Mouse (Mus musculus) liver, embryonic 12.5 days (tissue): ENCODE data around the gene Gm10031. TPM values are rescaled to one million over a fixed set of nuclear protein-coding genes. Genes with fewer than 3 reads are reported as not detected.
"Not testable (repeated sequence)": the region's sequence is repeated elsewhere in the genome, so short reads cannot be mapped to it uniquely, and the experiment has no call there.

Experiments used
- ATAC-seq: fragments of 200-750 bp; cut with Nextera tagmentation; 2 replicates; pipeline ENCODE4 v1.8.0; 2017; ENCODE audit warnings: moderate number of reproducible peaks, mild to moderate bottlenecking, moderate library complexity
- H3K27ac ChIP-seq: fragments of 300-500 bp; sonication (generic); 2 replicates; pipeline ENCODE4 v1.5.1; 2016; ENCODE audit warnings: mild to moderate bottlenecking
- H3K27me3 ChIP-seq: fragments of 300-500 bp; sonication (generic); replicated peaks from 2 replicates; pipeline ENCODE4 v1.6.1; 2016; ENCODE audit warnings: mild to moderate bottlenecking, moderate library complexity
- H3K36me3 ChIP-seq: fragments of 300-500 bp; sonication (generic); 2 replicates; pipeline ENCODE4 v1.6.1; 2016; ENCODE audit warnings: mild to moderate bottlenecking, moderate library complexity
- H3K4me1 ChIP-seq: fragments of 300-500 bp; sonication (generic); 2 replicates; pipeline ENCODE4 v1.6.1; 2016
- H3K4me2 ChIP-seq: fragments of 300-500 bp; sonication (generic); 2 replicates; pipeline ENCODE4 v1.6.1; 2016; ENCODE audit warnings: mild to moderate bottlenecking, moderate library complexity
- H3K4me3 ChIP-seq: fragments of 300-500 bp; sonication (generic); 2 replicates; pipeline ENCODE4 v1.5.1; 2016; ENCODE audit warnings: mild to moderate bottlenecking, moderate library complexity
- H3K9ac ChIP-seq: fragments of 300-500 bp; sonication (generic); 2 replicates; pipeline ENCODE4 v1.6.1; 2016; ENCODE audit warnings: mild to moderate bottlenecking, moderate library complexity
- H3K9me3 ChIP-seq: fragments of 300-500 bp; sonication (generic); replicated peaks from 2 replicates; pipeline ENCODE4 v1.6.1; 2016; ENCODE audit warnings: mild to moderate bottlenecking, moderate library complexity
- WGBS: fragments of 180-500 bp; shearing (Covaris S2); methylation state at CpG from one replicate; pipeline ENCODE4 v1.1.7; 2016; ENCODE audit not compliant: insufficient replicate concordance; 5-methylcytosine and 5-hydroxymethylcytosine counted together
- polyA plus RNA-seq: library from polyadenylated mRNA; unstranded; fragments of >200 nt; fragmentation: Nextera tagmentation; extraction: Ambion mirVana; gene quantifications from 2 replicates; pipeline ENCODE4 v1.2.1, GENCODE M21; 2016

Gene Gm10031
- polyA plus RNA-seq, result 0.18 and 0.29 TPM in 2 replicates

DNA sequence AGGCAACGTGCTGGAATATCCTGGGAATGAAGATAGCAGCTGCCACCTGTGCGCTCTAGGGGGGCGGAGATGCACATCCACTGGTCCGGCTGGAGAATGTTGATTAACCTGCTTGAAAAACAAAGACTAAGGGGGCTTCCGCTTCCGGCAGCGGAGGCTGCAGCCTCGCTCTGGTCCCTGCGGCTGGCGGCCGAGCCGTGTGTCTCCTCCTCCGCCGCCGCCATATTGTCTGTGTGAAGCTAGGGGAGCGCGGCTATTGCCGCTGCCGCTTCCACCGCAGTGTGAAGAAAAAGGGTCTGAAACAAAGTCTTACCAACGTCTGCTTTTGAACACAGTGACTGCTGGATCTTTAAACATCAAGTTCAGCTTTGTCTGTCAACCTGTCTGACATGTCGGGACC is at the start of gene Gm10031:
Gene Gm10031, plus strand, starts transcription at position 171 of the 400 bp plus-strand sequence.
- not testable (repeated sequence) for H3K4me3 ChIP-seq, H3K9ac ChIP-seq, H3K4me2 ChIP-seq, H3K27me3 ChIP-seq, H3K27ac ChIP-seq, H3K9me3 ChIP-seq, H3K4me1 ChIP-seq, H3K36me3 ChIP-seq
- 87% methylated on average over 20 of the region's 22 CpGs for WGBS
- ATAC-seq, result peak; percentile 80

DNA sequence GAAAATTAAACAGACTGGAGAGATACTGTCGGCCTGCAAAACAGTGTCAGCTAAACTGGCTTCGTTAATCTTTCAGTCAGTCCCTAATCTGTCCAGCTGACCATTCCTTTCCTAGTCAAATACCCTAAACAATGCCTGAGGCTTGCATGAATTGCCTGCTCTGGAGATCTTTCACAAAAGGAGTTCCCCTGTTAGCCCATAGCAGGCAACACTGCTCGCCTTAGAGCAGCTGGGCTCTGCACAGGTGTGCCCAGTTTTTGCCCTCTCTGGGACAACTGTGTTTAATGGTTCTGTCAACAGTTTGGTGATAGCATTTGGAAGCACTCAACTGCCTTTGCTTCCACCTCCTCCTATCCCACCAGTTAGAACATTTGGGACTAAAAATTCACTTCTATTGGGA is 49.0 kb upstream of the Gm10031 start:
- no peak overlapping the region for H3K4me2 ChIP-seq
- WGBS, result 70% methylated on average over 3 of the region's 3 CpGs
- H3K27me3 ChIP-seq, result peaks cover 19% of the 10 kb centered on the region
- ATAC-seq, result no peak
- peaks cover 43% of the 10 kb centered on the region for H3K4me1 ChIP-seq
- H3K4me3 ChIP-seq, result no peak overlapping the region
- no peak overlapping the region for H3K27ac ChIP-seq
- no peaks in the 10 kb centered on the region; the same call in 1 of the 2 replicates for H3K36me3 ChIP-seq
- H3K9ac ChIP-seq, result no peak overlapping the region
- H3K9me3 ChIP-seq, result no peaks in the 10 kb centered on the region

DNA sequence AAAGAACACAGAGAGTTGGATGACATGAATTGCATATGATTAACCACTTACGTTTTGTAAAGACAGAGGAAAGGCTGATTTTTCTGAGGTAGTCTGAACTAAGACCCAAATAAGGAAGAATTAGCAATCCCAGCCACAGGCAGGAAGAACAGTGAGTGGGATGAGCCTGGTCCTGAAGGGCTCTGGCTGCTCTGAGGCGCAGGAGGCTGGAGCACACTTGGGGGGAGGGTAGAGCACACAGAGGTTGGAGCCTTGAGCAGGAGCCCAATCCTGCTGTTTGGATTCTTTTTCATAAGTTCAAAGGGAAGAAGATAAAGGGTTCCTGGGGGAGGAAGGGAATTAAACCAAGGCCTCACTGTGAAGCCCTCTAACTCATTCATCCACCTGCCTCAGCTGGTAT is 47.8 kb upstream of the Gm10031 start:
- no peak overlapping the region for H3K27ac ChIP-seq
- H3K4me1 ChIP-seq, result peaks cover 36% of the 10 kb centered on the region
- WGBS, result 60% methylated on average over 2 of the region's 2 CpGs
- no peak overlapping the region for H3K9ac ChIP-seq
- no peak overlapping the region for H3K4me2 ChIP-seq
- no peaks in the 10 kb centered on the region for H3K36me3 ChIP-seq
- H3K4me3 ChIP-seq, result no peak overlapping the region
- ATAC-seq, result no peak
- peaks cover 19% of the 10 kb centered on the region for H3K27me3 ChIP-seq
- H3K9me3 ChIP-seq, result no peaks in the 10 kb centered on the region

DNA sequence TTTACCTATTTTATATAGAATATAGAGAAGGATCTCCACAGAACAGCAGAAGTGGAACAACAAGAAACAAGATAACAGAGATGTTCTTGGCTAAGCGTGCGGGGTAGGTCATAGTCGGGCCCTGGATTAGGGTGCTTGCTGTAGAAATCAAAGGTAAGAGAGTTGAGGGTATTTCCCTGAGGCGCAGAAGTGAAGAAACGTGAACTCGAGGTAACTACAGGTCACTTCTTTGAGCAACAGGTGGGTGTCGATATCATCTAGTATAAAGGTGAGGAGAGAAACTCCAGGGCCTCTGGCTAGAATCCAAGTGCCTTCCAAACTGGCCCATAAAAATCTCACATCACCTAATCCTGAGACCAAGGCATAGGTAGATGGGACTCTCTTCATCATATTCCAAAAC is 47.3 kb upstream of the Gm10031 start:
- no peak overlapping the region for H3K9ac ChIP-seq
- ATAC-seq, result no peak

DNA sequence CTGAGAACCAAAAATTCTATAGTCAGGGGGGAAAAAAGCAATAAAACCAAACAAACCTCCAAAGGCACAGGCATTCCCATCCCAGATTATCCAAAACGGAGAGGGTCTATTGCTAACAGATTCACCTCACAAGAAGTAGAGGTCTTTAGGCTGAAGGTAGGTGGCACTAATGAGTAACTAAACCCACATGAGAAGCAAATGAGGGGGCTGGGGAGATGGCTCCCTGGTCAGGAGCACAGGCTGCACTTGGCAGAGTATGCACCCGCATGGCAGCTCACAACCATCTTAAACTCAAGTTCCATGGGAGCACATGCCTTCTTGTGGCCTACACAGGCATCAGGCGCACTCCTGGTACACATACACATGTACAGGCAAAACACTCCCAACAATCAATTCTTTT is 42.0 kb upstream of the Gm10031 start:
- Histone ChIP-seq H3K36me3 (no peaks in the 10 kb centered on the region), H3K4me3 (no peak overlapping the region), H3K9ac (no peak overlapping the region), H3K9me3 (no peaks in the 10 kb centered on the region), H3K27ac (no peak overlapping the region), H3K4me2 (no peak overlapping the region), H3K4me1 (0 out of 2 replicates have a peak, but pooled peaks cover 8% of the 10 kb centered on the region), H3K27me3 (no peaks in the 10 kb centered on the region)
- WGBS, result 75% methylated on average over 3 of the region's 3 CpGs
- no peak for ATAC-seq

More for the DNA sequence above, 47.3 kb upstream of the Gm10031 start:
- peaks cover 17% of the 10 kb centered on the region for H3K27me3 ChIP-seq
- H3K4me2 ChIP-seq, result no peak overlapping the region
- no peaks in the 10 kb centered on the region for H3K36me3 ChIP-seq
- H3K4me3 ChIP-seq, result no peak overlapping the region
- H3K9me3 ChIP-seq, result no peaks in the 10 kb centered on the region
- H3K27ac ChIP-seq, result no peak overlapping the region
- 65% methylated on average over 7 of the region's 7 CpGs for WGBS
- H3K4me1 ChIP-seq, result peaks cover 33% of the 10 kb centered on the region

DNA sequence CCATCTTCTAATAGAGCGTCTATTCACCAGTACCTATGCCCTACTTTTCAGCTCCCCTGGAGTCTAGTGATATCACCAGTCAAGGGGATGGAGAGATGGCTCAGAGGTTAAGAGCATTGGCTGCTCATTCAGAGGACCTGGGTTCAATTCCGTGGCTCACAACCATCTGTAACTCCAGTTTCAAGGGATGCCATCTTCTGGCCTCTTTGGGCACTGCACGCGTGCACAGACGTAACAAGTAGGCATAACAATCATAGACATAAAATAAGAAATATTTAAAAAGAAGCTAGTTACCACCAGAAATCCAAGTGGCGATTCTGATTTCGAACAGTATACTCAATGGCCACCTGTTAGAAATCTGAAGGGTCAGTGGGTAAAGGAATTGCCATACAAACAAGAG is 36.3 kb upstream of the Gm10031 start:
- no peak overlapping the region for H3K9ac ChIP-seq
- H3K4me3 ChIP-seq, result no peak overlapping the region

DNA sequence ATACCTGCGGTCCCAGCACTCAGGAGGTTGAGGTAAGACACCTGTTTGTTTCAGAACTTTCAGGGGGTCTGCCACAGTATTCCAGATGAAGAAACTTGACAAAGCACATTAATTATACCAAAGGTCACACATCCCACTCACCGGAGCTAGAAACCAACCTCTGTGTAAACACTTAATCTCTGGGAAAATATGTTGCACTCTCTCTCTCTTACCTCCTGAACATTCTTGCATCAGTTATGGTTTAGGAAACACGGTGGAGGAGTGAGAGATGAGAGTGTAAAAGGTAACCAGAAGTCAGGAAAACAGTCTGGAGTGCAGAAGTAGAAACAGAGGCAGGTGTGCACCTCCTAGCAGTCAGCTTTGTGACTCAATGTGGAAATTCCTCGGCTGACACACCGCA is 35.8 kb upstream of the Gm10031 start:
- Histone ChIP-seq H3K9ac (no peak overlapping the region), H3K27ac (no peak overlapping the region), H3K4me2 (no peak overlapping the region), H3K36me3 (no peaks in the 10 kb centered on the region), H3K9me3 (no peaks in the 10 kb centered on the region), H3K4me1 (no peaks in the 10 kb centered on the region), H3K27me3 (no peaks in the 10 kb centered on the region), H3K4me3 (no peak overlapping the region)
- ATAC-seq, result no peak
- WGBS, result 79% methylated on average over 5 of the region's 5 CpGs

More for the DNA sequence above, 36.3 kb upstream of the Gm10031 start:
- Histone ChIP-seq H3K36me3 (no peaks in the 10 kb centered on the region), H3K9me3 (no peaks in the 10 kb centered on the region), H3K4me2 (no peak overlapping the region), H3K27ac (no peak overlapping the region), H3K4me1 (no peaks in the 10 kb centered on the region), H3K27me3 (no peaks in the 10 kb centered on the region)
- WGBS, result 82% methylated on average over 7 of the region's 7 CpGs
- no peak for ATAC-seq

DNA sequence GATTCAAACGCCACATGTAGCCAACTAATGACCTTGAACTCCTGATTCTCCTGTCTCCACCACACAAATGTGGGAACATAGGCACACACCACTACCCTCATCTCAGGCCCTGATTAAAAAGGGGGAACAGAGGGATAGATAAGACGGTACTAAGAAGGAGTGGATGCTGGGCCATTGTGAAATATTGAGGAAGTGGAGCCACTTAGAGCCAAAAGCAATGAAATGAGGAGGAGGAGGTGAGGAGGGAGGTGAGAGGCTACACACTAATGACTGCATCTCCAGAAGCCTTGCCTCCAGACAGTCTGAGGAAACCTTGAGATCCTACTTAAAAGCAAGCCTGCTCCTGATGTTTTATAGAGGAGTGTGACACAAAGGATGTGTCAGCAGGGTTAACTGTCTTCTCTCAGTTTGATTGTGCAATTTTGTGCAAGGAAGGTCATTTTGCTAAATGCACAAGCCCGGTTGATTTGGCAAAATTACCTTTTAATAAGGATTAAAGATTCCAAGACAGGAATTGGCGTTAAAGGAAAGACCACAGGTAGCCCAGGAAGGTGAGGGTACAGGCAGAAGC is 32.5 kb upstream of the Gm10031 start:
- H3K27ac ChIP-seq, result no peak overlapping the region
- WGBS, result 36% methylated on average over 4 of the region's 4 CpGs
- H3K4me1 ChIP-seq, result no peaks in the 10 kb centered on the region
- ATAC-seq, result no peak
- H3K9ac ChIP-seq, result no peak overlapping the region
- H3K36me3 ChIP-seq, result no peaks in the 10 kb centered on the region
- H3K9me3 ChIP-seq, result no peaks in the 10 kb centered on the region
- no peaks in the 10 kb centered on the region for H3K27me3 ChIP-seq
- no peak overlapping the region for H3K4me2 ChIP-seq
- no peak overlapping the region for H3K4me3 ChIP-seq

DNA sequence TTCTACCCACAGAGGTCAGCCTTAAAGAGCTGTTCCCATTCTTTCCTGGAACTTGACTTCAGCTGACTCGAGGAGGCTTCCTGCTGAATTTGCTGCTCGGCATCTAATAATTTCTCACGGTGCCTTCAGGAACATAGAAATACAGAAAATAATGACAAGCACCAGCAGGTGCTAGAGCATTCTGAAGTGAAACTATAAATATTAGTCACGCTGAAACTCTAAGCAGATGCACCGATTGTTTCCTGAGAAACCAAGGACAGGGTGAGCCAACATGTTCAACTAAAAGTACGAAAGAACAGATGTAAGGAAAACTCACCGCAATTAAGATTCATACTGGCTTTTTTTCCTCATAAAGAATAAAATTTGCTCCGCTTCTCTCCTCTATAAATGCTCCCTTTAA is 28.8 kb upstream of the Gm10031 start:
- Histone ChIP-seq H3K4me1 (no peaks in the 10 kb centered on the region), H3K36me3 (no peaks in the 10 kb centered on the region), H3K4me2 (no peak overlapping the region), H3K9ac (no peak overlapping the region), H3K27ac (no peak overlapping the region), H3K9me3 (no peaks in the 10 kb centered on the region), H3K27me3 (no peaks in the 10 kb centered on the region), H3K4me3 (no peak overlapping the region)
- WGBS, result 76% methylated on average over 8 of the region's 8 CpGs
- ATAC-seq, result no peak

DNA sequence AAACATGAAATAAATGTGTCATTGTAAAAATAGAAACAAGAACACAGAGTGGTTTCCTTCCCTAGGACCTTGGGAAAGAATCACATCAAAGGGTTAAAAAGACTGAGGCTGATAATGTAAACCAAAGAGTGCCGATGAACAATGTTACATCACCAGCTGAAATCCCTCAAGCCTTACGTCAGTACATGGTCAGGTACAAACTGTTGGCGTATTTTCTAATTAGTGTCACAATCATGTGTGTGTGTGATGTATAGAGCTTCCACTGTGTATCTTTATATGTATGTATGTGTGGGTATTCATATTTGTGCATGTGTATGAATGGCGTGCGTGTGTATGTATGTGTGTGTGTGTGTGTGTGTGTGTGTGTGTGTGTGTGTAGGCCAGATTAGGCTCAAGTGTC is 26.9 kb upstream of the Gm10031 start:
- H3K9ac ChIP-seq, result no peak overlapping the region
- no peak overlapping the region for H3K4me2 ChIP-seq
- WGBS, result 73% methylated on average over 5 of the region's 5 CpGs
- H3K4me1 ChIP-seq, result no peaks in the 10 kb centered on the region
- no peak overlapping the region for H3K27ac ChIP-seq
- ATAC-seq, result no peak
- no peaks in the 10 kb centered on the region for H3K27me3 ChIP-seq
- H3K9me3 ChIP-seq, result no peaks in the 10 kb centered on the region
- H3K36me3 ChIP-seq, result no peaks in the 10 kb centered on the region
- no peak overlapping the region for H3K4me3 ChIP-seq

DNA sequence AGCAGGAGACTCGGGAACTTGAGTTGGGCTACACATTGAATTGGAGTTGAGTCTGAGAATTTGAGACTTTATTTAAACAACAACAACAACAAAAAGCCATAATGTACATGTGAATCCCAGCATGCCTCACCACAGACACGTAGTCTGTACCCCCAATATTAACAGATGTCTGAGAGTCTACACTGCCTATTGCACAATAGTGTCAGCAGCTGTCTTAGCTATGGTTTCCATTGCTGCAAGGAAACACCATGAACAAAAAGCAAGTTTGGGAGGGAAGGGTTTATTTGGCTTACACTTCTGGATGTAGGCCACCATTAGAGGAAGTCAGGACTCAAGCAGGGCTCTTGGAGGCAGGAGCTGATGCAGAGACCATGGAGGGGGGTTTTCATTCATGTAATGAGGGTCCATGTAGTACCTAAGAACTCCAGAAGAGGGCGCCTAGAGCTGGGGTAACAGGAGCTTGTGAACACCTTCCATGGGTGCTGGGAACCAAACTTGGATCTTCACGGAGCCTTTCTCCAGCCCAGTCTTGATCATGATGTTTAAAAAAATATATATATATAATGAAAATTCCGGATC is 18.8 kb upstream of the Gm10031 start:
- H3K36me3 ChIP-seq, result no peaks in the 10 kb centered on the region
- ATAC-seq, result no peak
- H3K4me3 ChIP-seq, result no peak overlapping the region
- H3K27me3 ChIP-seq, result no peaks in the 10 kb centered on the region
- whole genome bisulfite sequencing, result 55% methylated on average over 5 of the region's 5 CpGs
- no peaks in the 10 kb centered on the region for H3K4me1 ChIP-seq
- no peak overlapping the region for H3K9ac ChIP-seq
- H3K9me3 ChIP-seq, result no peaks in the 10 kb centered on the region
- H3K27ac ChIP-seq, result no peak overlapping the region
- H3K4me2 ChIP-seq, result no peak overlapping the region

DNA sequence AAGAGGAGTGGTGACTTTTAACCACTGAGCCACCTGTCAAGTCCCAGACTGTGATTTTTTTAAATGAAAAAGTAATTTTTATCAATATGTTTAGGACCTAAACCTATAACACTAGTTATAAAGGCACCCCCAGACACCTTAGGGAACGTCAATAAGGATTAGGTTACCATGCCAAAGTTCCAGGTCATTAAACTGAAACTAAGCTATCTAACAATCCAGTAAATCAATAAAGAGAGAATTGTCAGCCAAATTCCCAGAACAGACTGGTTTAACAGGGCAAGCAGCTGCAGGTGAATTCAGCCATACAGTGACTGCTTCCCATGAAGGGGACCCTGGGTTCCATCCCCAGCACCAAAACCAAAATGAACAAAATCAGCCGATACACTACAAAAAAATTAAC is 17.9 kb upstream of the Gm10031 start:
- H3K27me3 ChIP-seq, result no peaks in the 10 kb centered on the region
- no peaks in the 10 kb centered on the region for H3K36me3 ChIP-seq
- H3K4me1 ChIP-seq, result no peaks in the 10 kb centered on the region
- 70% methylated on average over 2 of the region's 2 CpGs for WGBS
- H3K9ac ChIP-seq, result no peak overlapping the region
- no peak overlapping the region for H3K4me2 ChIP-seq
- no peak overlapping the region for H3K27ac ChIP-seq
- ATAC-seq, result no peak
- H3K4me3 ChIP-seq, result no peak overlapping the region
- H3K9me3 ChIP-seq, result no peaks in the 10 kb centered on the region

DNA sequence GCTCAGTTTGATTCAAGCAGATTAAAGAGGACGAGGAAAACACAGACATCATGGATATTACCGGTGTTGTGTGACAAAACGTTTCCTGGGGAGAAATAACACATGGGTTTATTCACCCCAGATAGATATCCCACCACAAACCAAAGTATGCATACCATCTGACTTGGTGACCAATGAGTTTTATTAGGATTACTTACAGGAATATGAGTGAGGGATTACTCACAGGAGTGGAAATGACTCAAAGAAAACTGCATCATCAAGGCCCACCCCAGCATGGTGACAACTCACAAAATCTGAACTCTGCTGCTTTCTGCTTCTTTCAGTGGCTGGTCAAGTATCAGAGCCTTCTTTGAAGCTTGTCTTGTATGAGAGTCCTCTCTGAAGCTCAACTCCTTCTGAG is 16.1 kb upstream of the Gm10031 start:
- Histone ChIP-seq H3K4me3 (no peak overlapping the region), H3K9me3 (no peaks in the 10 kb centered on the region), H3K4me2 (no peak overlapping the region), H3K4me1 (no peaks in the 10 kb centered on the region), H3K36me3 (no peaks in the 10 kb centered on the region), H3K27me3 (no peaks in the 10 kb centered on the region), H3K9ac (no peak overlapping the region), H3K27ac (no peak overlapping the region)
- no peak for ATAC-seq
- 65% methylated on average over 3 of the region's 3 CpGs for WGBS
